Mouse (Mus musculus) heart, embryonic 15.5 days (tissue): ENCODE measurements around the gene N4bp2l2. TPM values are rescaled to one million over a fixed set of nuclear protein-coding genes. Genes with fewer than 3 reads are reported as not detected.

ENCODE experiments used
- ATAC-seq: fragments of 200-750 bp; cut with Nextera tagmentation; replicated peaks from 2 replicates; pipeline ENCODE4 v1.8.0; 2017; ENCODE audit warnings: low read depth, moderate TSS enrichment; ENCODE audit not compliant: insufficient number of reproducible peaks, insufficient read depth, low FRiP score
- H3K27ac ChIP-seq: fragments of 300-500 bp; sonication (generic); 2 replicates; pipeline ENCODE4 v1.5.1; 2015; ENCODE audit warnings: mild to moderate bottlenecking, inconsistent platforms
- H3K27me3 ChIP-seq: fragments of 300-500 bp; sonication (generic); 2 replicates; pipeline ENCODE4 v1.6.1; 2015; ENCODE audit warnings: inconsistent platforms
- H3K36me3 ChIP-seq: fragments of 300-500 bp; sonication (generic); 2 replicates; pipeline ENCODE4 v1.6.1; 2015; ENCODE audit warnings: mild to moderate bottlenecking, inconsistent platforms
- H3K4me1 ChIP-seq: fragments of 300-500 bp; sonication (generic); replicated peaks from 2 replicates; pipeline ENCODE4 v1.6.1; 2015; ENCODE audit warnings: inconsistent platforms
- H3K4me2 ChIP-seq: fragments of 300-500 bp; sonication (generic); 2 replicates; pipeline ENCODE4 v1.6.1; 2015; ENCODE audit warnings: inconsistent platforms, mild to moderate bottlenecking, moderate library complexity
- H3K4me3 ChIP-seq: fragments of 300-500 bp; sonication (generic); 2 replicates; pipeline ENCODE4 v1.5.1; 2015; ENCODE audit warnings: mild to moderate bottlenecking, inconsistent platforms
- H3K9ac ChIP-seq: fragments of 300-500 bp; sonication (generic); 2 replicates; pipeline ENCODE4 v1.6.1; 2015; ENCODE audit warnings: mild to moderate bottlenecking, inconsistent platforms
- H3K9me3 ChIP-seq: fragments of 300-500 bp; sonication (generic); replicated peaks from 2 replicates; pipeline ENCODE4 v1.6.1; 2016; ENCODE audit warnings: inconsistent platforms
- WGBS: fragments of 180-500 bp; shearing (Covaris S2); methylation state at CpG from one replicate; pipeline ENCODE4 v1.1.7; 2015; ENCODE audit warnings: mixed read lengths; 5-methylcytosine and 5-hydroxymethylcytosine counted together
- polyA plus RNA-seq: library from polyadenylated mRNA; unstranded; fragments of >200 nt; fragmentation: Nextera tagmentation; extraction: Ambion mirVana; gene quantifications from 2 replicates; pipeline ENCODE4 v1.2.1, GENCODE M21; 2015

The N4bp2l2 gene
- polyA plus RNA-seq, 1 experiment from 2014 or later: 25.3 TPM

- Histone ChIP-seq H3K27me3 (no peaks in the 10 kb centered on the region), H3K4me3 (no peak overlapping the region), H3K27ac (no peak overlapping the region), H3K4me2 (no peak overlapping the region), H3K9ac (no peak overlapping the region), H3K9me3 (no peaks in the 10 kb centered on the region), H3K4me1 (no peaks in the 10 kb centered on the region), H3K36me3 (no peaks in the 10 kb centered on the region)
- ATAC-seq: no peak
- 65% methylated on average over 6 of the region's 6 CpGs for WGBS
Observed at GRCm38 (mm10) chr5:150581180-150581579, 84.8 kb downstream of the N4bp2l2 start.

GRCm38 (mm10) chr5:150578613-150579171 is 87.3 kb downstream of the N4bp2l2 start:
- 0 out of 2 replicates have a peak, but pooled peaks cover 5% of the 10 kb centered on the region for H3K4me1 ChIP-seq
- no peaks in the 10 kb centered on the region for H3K27me3 ChIP-seq
- H3K27ac ChIP-seq: no peak overlapping the region
- H3K36me3 ChIP-seq: no peaks in the 10 kb centered on the region
- ATAC-seq: no peak
- H3K4me2 ChIP-seq: no peak overlapping the region
- H3K9me3 ChIP-seq: no peaks in the 10 kb centered on the region
- 65% methylated on average over 6 of the region's 6 CpGs for WGBS
- no peak overlapping the region for H3K4me3 ChIP-seq
- H3K9ac ChIP-seq: no peak overlapping the region

GRCm38 (mm10) chr5:150576832-150577231 is 89.2 kb downstream of the N4bp2l2 start:
- Histone ChIP-seq H3K4me2 (no peak overlapping the region), H3K4me3 (no peak overlapping the region), H3K4me1 (0 out of 2 replicates have a peak, but pooled peaks cover 5% of the 10 kb centered on the region), H3K27me3 (no peaks in the 10 kb centered on the region), H3K36me3 (peaks cover 6% of the 10 kb centered on the region; the same call in 1 of the 2 replicates), H3K27ac (no peak overlapping the region), H3K9me3 (no peaks in the 10 kb centered on the region), H3K9ac (no peak overlapping the region)
- ATAC-seq: no peak
- WGBS: 79% methylated on average over 11 of the region's 11 CpGs

- Histone ChIP-seq H3K27me3 (no peaks in the 10 kb centered on the region), H3K36me3 (peaks cover 9% of the 10 kb centered on the region), H3K4me3 (no peak overlapping the region), H3K4me1 (0 out of 2 replicates have a peak, but pooled peaks cover 5% of the 10 kb centered on the region), H3K9me3 (no peaks in the 10 kb centered on the region), H3K27ac (peak overlapping the region; percentile 13; the same call in 1 of the 2 replicates), H3K4me2 (no peak overlapping the region), H3K9ac (no peak overlapping the region)
- WGBS: 67% methylated on average over 5 of the region's 5 CpGs
- no peak; the same call in 1 of the 2 replicates for ATAC-seq
Observed at GRCm38 (mm10) chr5:150574885-150575284, 91.1 kb downstream of the N4bp2l2 start.

- H3K4me2 ChIP-seq: no peak overlapping the region
- no peaks in the 10 kb centered on the region for H3K27me3 ChIP-seq
- H3K9ac ChIP-seq: no peak overlapping the region
- no peak overlapping the region for H3K4me3 ChIP-seq
- H3K27ac ChIP-seq: 0 out of 2 replicates have a peak overlapping the region, but pooled peaks have one; percentile 13
- H3K36me3 ChIP-seq: peaks cover 14% of the 10 kb centered on the region
- 70% methylated on average over 3 of the region's 3 CpGs for WGBS
- H3K9me3 ChIP-seq: no peaks in the 10 kb centered on the region
- ATAC-seq: no peak
- H3K4me1 ChIP-seq: 0 out of 2 replicates have a peak, but pooled peaks cover 5% of the 10 kb centered on the region
Observed at GRCm38 (mm10) chr5:150574403-150574802, 91.6 kb downstream of the N4bp2l2 start.

- peaks cover 30% of the 10 kb centered on the region for H3K36me3 ChIP-seq
- 0 out of 2 replicates have a peak, but pooled peaks cover 5% of the 10 kb centered on the region for H3K4me1 ChIP-seq
- no peak for ATAC-seq
- H3K9me3 ChIP-seq: no peaks in the 10 kb centered on the region
- H3K4me2 ChIP-seq: no peak overlapping the region
- no peak overlapping the region for H3K27ac ChIP-seq
- H3K4me3 ChIP-seq: no peak overlapping the region
- 85% methylated on average over 11 of the region's 11 CpGs for WGBS
- H3K9ac ChIP-seq: no peak overlapping the region
- H3K27me3 ChIP-seq: no peaks in the 10 kb centered on the region
Observed at GRCm38 (mm10) chr5:150570496-150571219, 95.3 kb downstream of the N4bp2l2 start.

GRCm38 (mm10) chr5:150566971-150567370 is 99.0 kb downstream of the N4bp2l2 start:
- H3K27me3 ChIP-seq: no peaks in the 10 kb centered on the region
- ATAC-seq: no peak
- H3K27ac ChIP-seq: no peak overlapping the region
- no peak overlapping the region for H3K4me2 ChIP-seq
- H3K36me3 ChIP-seq: peaks cover 32% of the 10 kb centered on the region
- no peak overlapping the region for H3K9ac ChIP-seq
- WGBS: 89% methylated on average over 5 of the region's 5 CpGs
- no peak overlapping the region for H3K4me3 ChIP-seq
- H3K9me3 ChIP-seq: no peaks in the 10 kb centered on the region
- no peaks in the 10 kb centered on the region for H3K4me1 ChIP-seq

- Histone ChIP-seq H3K27ac (no peak overlapping the region), H3K36me3 (peaks cover 39% of the 10 kb centered on the region), H3K27me3 (no peaks in the 10 kb centered on the region), H3K9me3 (no peaks in the 10 kb centered on the region), H3K4me2 (no peak overlapping the region), H3K4me3 (no peak overlapping the region), H3K9ac (no peak overlapping the region), H3K4me1 (no peaks in the 10 kb centered on the region)
- no peak for ATAC-seq
- WGBS: 63% methylated on average over 3 of the region's 3 CpGs
Observed at GRCm38 (mm10) chr5:150566226-150566625, 99.8 kb downstream of the N4bp2l2 start.

- H3K4me3 ChIP-seq: no peak overlapping the region
- H3K9me3 ChIP-seq: no peaks in the 10 kb centered on the region
- peaks cover 34% of the 10 kb centered on the region for H3K36me3 ChIP-seq
- no peaks in the 10 kb centered on the region for H3K27me3 ChIP-seq
- no peak overlapping the region for H3K4me2 ChIP-seq
- ATAC-seq: no peak
- no peaks in the 10 kb centered on the region for H3K4me1 ChIP-seq
- H3K27ac ChIP-seq: no peak overlapping the region
- WGBS: 88% methylated on average over 6 of the region's 6 CpGs
- H3K9ac ChIP-seq: no peak overlapping the region
Observed at GRCm38 (mm10) chr5:150564426-150564825, 101.6 kb downstream of the N4bp2l2 start.

GRCm38 (mm10) chr5:150561783-150562182 is 104.2 kb downstream of the N4bp2l2 start:
- H3K4me2 ChIP-seq: no peak overlapping the region
- H3K9me3 ChIP-seq: no peaks in the 10 kb centered on the region
- no peak for ATAC-seq
- H3K27me3 ChIP-seq: no peaks in the 10 kb centered on the region
- 80% methylated on average over 5 of the region's 5 CpGs for WGBS
- H3K9ac ChIP-seq: no peak overlapping the region
- no peak overlapping the region for H3K4me3 ChIP-seq
- no peak overlapping the region for H3K27ac ChIP-seq
- H3K36me3 ChIP-seq: peaks cover 27% of the 10 kb centered on the region
- H3K4me1 ChIP-seq: no peaks in the 10 kb centered on the region

GRCm38 (mm10) chr5:150561376-150561775 is 104.6 kb downstream of the N4bp2l2 start:
- H3K4me2 ChIP-seq: no peak overlapping the region
- no peak for ATAC-seq
- H3K27me3 ChIP-seq: no peaks in the 10 kb centered on the region
- no peaks in the 10 kb centered on the region for H3K9me3 ChIP-seq
- H3K4me1 ChIP-seq: no peaks in the 10 kb centered on the region
- H3K4me3 ChIP-seq: no peak overlapping the region
- H3K36me3 ChIP-seq: peaks cover 23% of the 10 kb centered on the region; the same call in 1 of the 2 replicates
- H3K9ac ChIP-seq: no peak overlapping the region
- no peak overlapping the region for H3K27ac ChIP-seq
